Mouse (Mus musculus): ENCODE measurements around the gene Ctnnd2. TPM values are rescaled to one million over a fixed set of nuclear protein-coding genes. Genes with fewer than 3 reads are reported as not detected.

Gene Ctnnd2
- total and polyA plus RNA-seq, 3 experiments = 0.16 TPM; not detected in 2

GRCm38 (mm10) chr15:30634522-30634921 lies 462.1 kb downstream of the Ctnnd2 start:
- Histone ChIP-seq H3K4me3 (ENCODE audit: low read depth, low read length) (no peak overlapping the region), H3K9me3 (replicated peaks) (peaks cover 7% of the 10 kb centered on the region; the same call in 1 of the 2 replicates), H3K27me3 (ENCODE audit: insufficient read depth, low read length) (no peaks in the 10 kb centered on the region), H3K36me3 (replicated peaks) (no peaks in the 10 kb centered on the region), H3K4me1 (ENCODE audit: insufficient read depth, low read depth, low read length) (no peaks in the 10 kb centered on the region)
- no peak for TF ChIP-seq TAL1 (conservative IDR thresholded peaks at IDR 0.05; ENCODE audit: low read depth, low read length)
- DNase-seq (ENCODE audit: low spot score) (no peak), ATAC-seq (ENCODE audit: extremely low read depth, insufficient number of reproducible peaks, low FRiP score, poor library complexity, severe bottlenecking) (no peak)

GRCm38 (mm10) chr15:30640651-30641050 lies 468.3 kb downstream of the Ctnnd2 start:
- no peak for ATAC-seq (ENCODE audit: extremely low read depth, insufficient number of reproducible peaks, low FRiP score, poor library complexity, severe bottlenecking)
- no peak for DNase-seq (ENCODE audit: low spot score)
- Histone ChIP-seq H3K4me1 (ENCODE audit: insufficient read depth, low read depth, low read length) (no peaks in the 10 kb centered on the region), H3K36me3 (replicated peaks) (no peaks in the 10 kb centered on the region), H3K27me3 (ENCODE audit: insufficient read depth, low read length) (no peaks in the 10 kb centered on the region), H3K4me3 (ENCODE audit: low read depth, low read length) (no peak overlapping the region), H3K9me3 (replicated peaks) (peaks cover 15% of the 10 kb centered on the region)
- TF ChIP-seq TAL1 (conservative IDR thresholded peaks at IDR 0.05; ENCODE audit: low read depth, low read length) (no peak), CTCF (IDR thresholded peaks at IDR 0.05; ENCODE audit: low read depth, low read length) (no peak), POLR2AphosphoS5 (IDR thresholded peaks at IDR 0.05; ENCODE audit: insufficient replicate concordance, low read depth, low read length) (no peak), GATA1 (IDR thresholded peaks at IDR 0.05; ENCODE audit: borderline replicate concordance, low read length) (no peak), GATA2 (IDR thresholded peaks at IDR 0.05; ENCODE audit: borderline replicate concordance, low read depth, low read length) (no peak)

GRCm38 (mm10) chr15:30645688-30646087 lies 473.3 kb downstream of the Ctnnd2 start:
- ATAC-seq (ENCODE audit: extremely low read depth, insufficient number of reproducible peaks, low FRiP score, poor library complexity, severe bottlenecking) (no peak), DNase-seq (ENCODE audit: low spot score) (no peak)
- H3K27me3 ChIP-seq (ENCODE audit: insufficient read depth, low read length) = no peaks in the 10 kb centered on the region
- no peak for TF ChIP-seq GATA1 (IDR thresholded peaks at IDR 0.05; ENCODE audit: borderline replicate concordance, low read length)
- no peak for TF ChIP-seq GATA2 (IDR thresholded peaks at IDR 0.05; ENCODE audit: borderline replicate concordance, low read depth, low read length)
- TF ChIP-seq CTCF (IDR thresholded peaks at IDR 0.05; ENCODE audit: low read depth, low read length) = no peak
- no peaks in the 10 kb centered on the region for H3K4me1 ChIP-seq (ENCODE audit: insufficient read depth, low read depth, low read length)
- no peak overlapping the region for H3K4me3 ChIP-seq (ENCODE audit: low read depth, low read length)
- H3K9me3 ChIP-seq (replicated peaks) = peaks cover 25% of the 10 kb centered on the region
- no peaks in the 10 kb centered on the region for H3K36me3 ChIP-seq (replicated peaks)

DNA sequence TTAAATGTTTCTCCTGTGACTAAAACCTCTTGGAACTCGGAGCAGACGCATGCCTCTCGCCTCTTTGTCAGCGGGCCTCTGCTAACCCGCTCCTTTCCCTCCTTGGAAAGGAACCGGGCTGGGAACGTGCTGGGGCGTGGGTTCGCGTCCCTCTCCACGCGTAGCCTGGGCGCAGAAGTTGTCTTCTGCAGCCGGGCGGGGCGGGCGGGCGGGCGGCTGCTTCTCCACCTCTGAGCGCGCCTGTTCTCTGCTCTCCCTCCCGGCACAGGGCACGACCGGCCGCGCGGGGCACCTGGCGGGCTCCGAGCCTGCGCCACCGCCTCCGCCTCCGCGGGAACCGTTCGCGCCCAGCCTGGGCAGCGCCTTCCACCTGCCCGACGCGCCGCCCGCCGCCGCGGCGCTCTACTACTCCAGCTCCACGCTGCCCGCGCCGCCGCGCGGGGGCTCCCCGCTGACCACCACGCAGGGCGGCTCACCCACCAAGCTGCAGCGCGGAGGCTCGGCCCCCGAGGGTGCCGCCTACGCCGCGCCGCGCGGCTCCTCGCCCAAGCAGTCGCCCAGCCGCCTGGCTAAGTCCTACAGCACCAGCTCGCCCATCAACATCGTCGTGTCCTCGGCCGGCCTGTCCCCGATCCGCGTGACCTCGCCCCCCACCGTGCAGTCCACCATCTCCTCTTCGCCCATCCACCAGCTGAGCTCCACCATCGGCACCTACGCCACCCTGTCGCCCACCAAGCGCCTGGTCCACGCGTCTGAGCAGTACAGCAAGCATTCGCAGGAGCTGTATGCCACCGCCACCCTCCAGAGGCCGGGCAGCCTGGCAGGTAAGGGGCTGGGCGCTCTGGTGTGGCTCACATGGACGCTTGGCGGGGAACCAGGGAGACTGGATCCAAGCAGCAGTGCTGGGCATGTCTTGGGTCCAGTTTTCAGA lies 474.4 kb downstream of the Ctnnd2 start:
- ATAC-seq (ENCODE audit: extremely low read depth, insufficient number of reproducible peaks, low FRiP score, poor library complexity, severe bottlenecking) = no peak

DNA sequence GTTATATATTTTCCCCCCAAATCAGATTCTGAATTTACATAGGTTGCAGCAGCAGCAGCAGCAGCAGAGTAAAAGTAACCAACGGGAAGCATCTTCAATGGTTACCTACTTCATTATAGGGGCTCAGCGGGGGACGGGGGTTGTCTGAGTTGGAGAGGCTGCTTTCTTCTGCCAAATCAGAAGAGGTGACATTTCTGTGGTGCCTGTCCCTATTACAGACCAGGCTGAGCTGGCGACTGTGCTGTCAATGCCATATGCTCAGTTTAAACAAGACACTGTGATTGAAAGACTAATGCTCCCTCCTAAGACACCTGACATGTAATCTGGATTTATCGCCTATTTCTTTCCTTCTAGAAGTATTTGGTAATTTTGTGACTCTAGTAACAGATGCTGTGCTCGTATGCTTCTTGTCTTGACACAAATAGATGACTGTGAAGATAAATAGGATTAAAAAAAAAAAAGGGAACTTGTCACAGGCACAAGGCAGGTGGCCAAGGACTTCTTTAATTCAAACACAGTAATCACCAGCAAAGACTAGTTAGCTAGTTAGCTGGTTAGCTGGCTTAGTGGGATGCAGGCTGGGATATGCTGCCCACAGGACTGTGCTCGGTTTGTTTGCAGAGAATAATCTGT lies 475.4 kb downstream of the Ctnnd2 start:
- DNase-seq (ENCODE audit: low spot score) (no peak), ATAC-seq (ENCODE audit: extremely low read depth, insufficient number of reproducible peaks, low FRiP score, poor library complexity, severe bottlenecking) (no peak)
- TF ChIP-seq GATA2 (IDR thresholded peaks at IDR 0.05; ENCODE audit: borderline replicate concordance, low read depth, low read length) (no peak), POLR2AphosphoS5 (IDR thresholded peaks at IDR 0.05; ENCODE audit: insufficient replicate concordance, low read depth, low read length) (no peak), CTCF (IDR thresholded peaks at IDR 0.05; ENCODE audit: low read depth, low read length) (no peak), TAL1 (conservative IDR thresholded peaks at IDR 0.05; ENCODE audit: low read depth, low read length) (no peak)
- no peak overlapping the region for H3K4me3 ChIP-seq (ENCODE audit: low read depth, low read length)
- H3K27me3 ChIP-seq (ENCODE audit: insufficient read depth, low read length) = no peaks in the 10 kb centered on the region
- no peaks in the 10 kb centered on the region for H3K36me3 ChIP-seq (replicated peaks)
- peaks cover 27% of the 10 kb centered on the region for H3K9me3 ChIP-seq (replicated peaks)
- no peaks in the 10 kb centered on the region for H3K4me1 ChIP-seq (ENCODE audit: insufficient read depth, low read depth, low read length)

More for the DNA sequence above, 474.4 kb downstream of the Ctnnd2 start:
- H3K4me1 ChIP-seq (ENCODE audit: insufficient read depth, low read depth, low read length) = no peaks in the 10 kb centered on the region
- H3K4me3 ChIP-seq (ENCODE audit: low read depth, low read length) = peak overlapping the region; percentile 30; the same call in 1 of the 2 replicates
- DNase-seq (ENCODE audit: low spot score) = no peak
- no peaks in the 10 kb centered on the region for H3K27me3 ChIP-seq (ENCODE audit: insufficient read depth, low read length)
- H3K36me3 ChIP-seq (replicated peaks) = no peaks in the 10 kb centered on the region
- TF ChIP-seq GATA2 (IDR thresholded peaks at IDR 0.05; ENCODE audit: borderline replicate concordance, low read depth, low read length) = no peak
- TF ChIP-seq CTCF (IDR thresholded peaks at IDR 0.05; ENCODE audit: low read depth, low read length) = no peak
- TF ChIP-seq GATA1 (IDR thresholded peaks at IDR 0.05; ENCODE audit: borderline replicate concordance, low read length) = no peak
- TF ChIP-seq TAL1 (conservative IDR thresholded peaks at IDR 0.05; ENCODE audit: low read depth, low read length) = no peak
- TF ChIP-seq POLR2AphosphoS5 (IDR thresholded peaks at IDR 0.05; ENCODE audit: insufficient replicate concordance, low read depth, low read length) = no peak
- H3K9me3 ChIP-seq (replicated peaks) = peaks cover 29% of the 10 kb centered on the region

DNA sequence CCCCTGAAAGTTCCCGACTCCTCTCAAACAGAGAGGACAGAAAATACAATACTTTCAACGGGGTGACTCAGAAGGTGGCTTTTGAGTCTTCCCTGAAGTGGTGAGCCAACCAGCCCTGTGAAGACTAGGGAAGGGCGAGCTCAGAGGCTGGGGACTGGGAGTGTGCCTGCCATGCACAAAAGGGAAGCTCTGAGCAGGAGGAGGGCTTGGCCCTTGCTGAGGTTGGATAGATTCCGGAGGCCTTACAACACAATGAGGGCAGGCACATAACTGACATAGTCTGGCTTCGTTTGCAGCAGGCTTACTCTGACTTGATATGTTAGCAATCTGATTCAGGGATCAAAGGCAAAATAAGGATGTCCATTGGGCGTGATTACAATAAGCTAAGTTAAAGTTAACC lies 477.6 kb downstream of the Ctnnd2 start:
- no peak for TF ChIP-seq CTCF (IDR thresholded peaks at IDR 0.05; ENCODE audit: low read depth, low read length)
- TF ChIP-seq POLR2AphosphoS5 (IDR thresholded peaks at IDR 0.05; ENCODE audit: insufficient replicate concordance, low read depth, low read length) = no peak
- TF ChIP-seq GATA2 (IDR thresholded peaks at IDR 0.05; ENCODE audit: borderline replicate concordance, low read depth, low read length) = no peak
- TF ChIP-seq GATA1 (IDR thresholded peaks at IDR 0.05; ENCODE audit: borderline replicate concordance, low read length) = no peak
- TF ChIP-seq TAL1 (conservative IDR thresholded peaks at IDR 0.05; ENCODE audit: low read depth, low read length) = no peak
- H3K4me3 ChIP-seq (ENCODE audit: low read depth, low read length) = no peak overlapping the region
- no peak for DNase-seq (ENCODE audit: low spot score)
- no peak for ATAC-seq (ENCODE audit: extremely low read depth, insufficient number of reproducible peaks, low FRiP score, poor library complexity, severe bottlenecking)
- H3K36me3 ChIP-seq (replicated peaks) = no peaks in the 10 kb centered on the region
- no peaks in the 10 kb centered on the region for H3K27me3 ChIP-seq (ENCODE audit: insufficient read depth, low read length)
- no peaks in the 10 kb centered on the region for H3K4me1 ChIP-seq (ENCODE audit: insufficient read depth, low read depth, low read length)
- H3K9me3 ChIP-seq (replicated peaks) = peaks cover 21% of the 10 kb centered on the region
